Mouse (Mus musculus) small intestine, adult 2 months (tissue): Measurements from ENCODE around the gene Fyttd1. TPM values are rescaled to one million over a fixed set of nuclear protein-coding genes. Genes with fewer than 3 reads are reported as not detected.

ENCODE experiments used
- H3K27ac ChIP-seq: fragments of 200-500 bp; 2 replicates; pipeline ENCODE4 v1.5.1; 2012; ENCODE audit warnings: low read depth, low read length, control low read depth, inconsistent platforms; ENCODE audit not compliant: insufficient read depth
- H3K27me3 ChIP-seq: fragments of 200-500 bp; 2 replicates; pipeline ENCODE4 v1.6.1; 2012; ENCODE audit warnings: mild to moderate bottlenecking, moderate library complexity, low read length, inconsistent platforms; ENCODE audit not compliant: control insufficient read depth, insufficient read depth
- H3K36me3 ChIP-seq: fragments of 200-500 bp; 2 replicates; pipeline ENCODE4 v1.6.1; 2012; ENCODE audit warnings: mild to moderate bottlenecking, low read length, control low read depth, inconsistent platforms; ENCODE audit not compliant: control insufficient read depth, insufficient read depth
- H3K4me1 ChIP-seq: fragments of 200-500 bp; 2 replicates; pipeline ENCODE4 v1.6.1; 2012; ENCODE audit warnings: low read length, inconsistent platforms, mixed read lengths; ENCODE audit not compliant: control insufficient read depth, insufficient read depth, insufficient read length
- H3K4me3 ChIP-seq: fragments of 200-500 bp; 2 replicates; pipeline ENCODE4 v1.5.1; 2012; ENCODE audit warnings: low read depth, mild to moderate bottlenecking, control low read depth, inconsistent platforms, low read length, moderate library complexity
- CTCF ChIP-seq: fragments of 200-500 bp; IDR thresholded peaks from 2 replicates; pipeline ENCODE4 v1.5.1; 2012; ENCODE audit warnings: low read depth, mild to moderate bottlenecking, control low read depth, inconsistent platforms, low read length, moderate library complexity, mixed read lengths; ENCODE audit not compliant: insufficient replicate concordance, insufficient read length; ENCODE audit errors: extremely low read depth
- POLR2A ChIP-seq: fragments of 200-500 bp; IDR thresholded peaks from 2 replicates; pipeline ENCODE4 v1.6.1; 2012; ENCODE audit warnings: low read depth, mild to moderate bottlenecking, control low read depth, inconsistent platforms, low read length, moderate library complexity
- WGBS: fragments of 180-500 bp; shearing (Covaris S2); methylation state at CpG from one replicate; pipeline ENCODE4 v1.1.7; 2018; 5-methylcytosine and 5-hydroxymethylcytosine counted together
- polyA plus RNA-seq: library from polyadenylated mRNA; depleted of rRNA; stranded (reverse); fragments of >200 nt; gene quantifications from 2 replicates; pipeline ENCODE4 v1.2.3, GENCODE M21; 2012

The Fyttd1 gene
- polyA plus RNA-seq, 1 experiment: 0.93 TPM

DNA sequence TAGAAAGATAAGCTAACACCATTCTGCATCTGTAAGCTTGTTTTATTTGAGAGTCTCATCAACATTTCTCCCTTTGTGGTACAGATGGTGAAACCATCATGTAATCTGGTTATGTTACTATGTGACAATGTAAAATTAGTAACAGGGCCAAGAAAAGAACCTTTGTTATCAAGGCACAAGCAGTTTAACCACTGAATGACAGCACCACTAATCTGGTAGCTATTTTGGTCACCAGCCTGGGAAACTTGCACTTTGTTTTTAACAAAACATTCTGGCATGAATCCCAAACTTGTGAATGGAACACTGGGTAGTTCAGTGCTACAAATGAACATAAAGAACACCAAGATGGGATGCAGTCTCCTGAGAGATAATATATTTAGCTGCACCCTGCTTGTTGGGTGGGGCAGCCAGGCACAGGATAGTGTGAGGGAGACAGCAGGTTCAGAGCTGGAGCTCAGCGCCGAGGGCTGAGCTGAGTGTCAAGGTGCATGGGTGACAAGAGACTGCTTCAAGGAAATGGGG, 23.2 kb upstream of the Fyttd1 start:
- no peak overlapping the region for H3K27ac ChIP-seq
- H3K4me3 ChIP-seq: no peak overlapping the region
- WGBS: 73% methylated on average over 2 of the region's 2 CpGs
- peaks cover 4% of the 10 kb centered on the region; the same call in 1 of the 2 replicates for H3K4me1 ChIP-seq
- TF ChIP-seq POLR2A (no peak), CTCF (no peak)
- H3K27me3 ChIP-seq: no peaks in the 10 kb centered on the region
- H3K36me3 ChIP-seq: peaks cover 28% of the 10 kb centered on the region

DNA sequence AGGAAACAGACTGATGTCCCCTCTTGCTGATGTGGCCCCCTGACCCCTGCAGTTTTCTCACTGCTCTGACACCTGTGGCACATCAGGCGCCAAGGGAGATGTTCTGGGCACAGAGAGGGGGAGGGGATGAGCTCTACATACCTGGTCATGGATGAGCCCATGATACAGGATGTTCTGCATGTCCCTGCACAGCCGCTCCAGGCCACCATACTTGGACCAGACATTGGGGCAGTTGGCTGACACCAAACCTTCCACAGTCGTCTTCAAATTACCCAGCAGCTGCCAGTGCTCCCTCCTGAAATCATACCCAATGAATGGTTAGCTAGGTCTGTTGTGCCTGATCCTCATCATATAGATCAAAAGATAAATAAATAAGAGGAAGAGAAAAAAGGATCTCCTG, 20.5 kb upstream of the Fyttd1 start:
- 91% methylated on average over 3 of the region's 3 CpGs for WGBS

DNA sequence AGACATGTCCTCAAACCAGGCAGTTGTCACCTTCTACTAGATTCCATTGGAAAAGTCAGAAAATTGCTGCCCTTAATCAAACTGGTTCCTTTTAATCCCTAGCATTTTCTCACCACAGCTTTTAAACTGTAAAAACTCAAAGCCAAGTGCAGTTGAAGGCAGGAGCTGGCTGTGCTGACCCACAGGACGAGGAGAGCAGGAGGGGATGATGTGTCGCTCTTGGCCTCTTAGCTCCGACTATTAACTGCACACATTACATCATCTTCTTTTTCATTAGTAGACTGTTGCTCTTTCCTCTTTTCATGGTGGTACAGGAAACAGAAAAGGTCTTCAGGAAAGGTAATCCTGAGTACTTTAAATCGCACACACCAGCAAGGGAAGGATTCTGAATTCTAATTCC, 18.9 kb upstream of the Fyttd1 start:
- no peaks in the 10 kb centered on the region for H3K27me3 ChIP-seq
- peaks cover 22% of the 10 kb centered on the region for H3K36me3 ChIP-seq
- WGBS: 26% methylated on average over 4 of the region's 4 CpGs
- no peak overlapping the region for H3K4me3 ChIP-seq
- TF ChIP-seq POLR2A (no peak), CTCF (no peak)
- no peaks in the 10 kb centered on the region; the same call in 1 of the 2 replicates for H3K4me1 ChIP-seq
- H3K27ac ChIP-seq: peak overlapping the region; percentile 70

More for the DNA sequence above, 20.5 kb upstream of the Fyttd1 start:
- Histone ChIP-seq H3K36me3 (peaks cover 26% of the 10 kb centered on the region), H3K4me1 (no peaks in the 10 kb centered on the region; the same call in 1 of the 2 replicates), H3K27me3 (no peaks in the 10 kb centered on the region), H3K27ac (no peak overlapping the region), H3K4me3 (no peak overlapping the region)
- TF ChIP-seq CTCF: no peak
- no peak for TF ChIP-seq POLR2A

DNA sequence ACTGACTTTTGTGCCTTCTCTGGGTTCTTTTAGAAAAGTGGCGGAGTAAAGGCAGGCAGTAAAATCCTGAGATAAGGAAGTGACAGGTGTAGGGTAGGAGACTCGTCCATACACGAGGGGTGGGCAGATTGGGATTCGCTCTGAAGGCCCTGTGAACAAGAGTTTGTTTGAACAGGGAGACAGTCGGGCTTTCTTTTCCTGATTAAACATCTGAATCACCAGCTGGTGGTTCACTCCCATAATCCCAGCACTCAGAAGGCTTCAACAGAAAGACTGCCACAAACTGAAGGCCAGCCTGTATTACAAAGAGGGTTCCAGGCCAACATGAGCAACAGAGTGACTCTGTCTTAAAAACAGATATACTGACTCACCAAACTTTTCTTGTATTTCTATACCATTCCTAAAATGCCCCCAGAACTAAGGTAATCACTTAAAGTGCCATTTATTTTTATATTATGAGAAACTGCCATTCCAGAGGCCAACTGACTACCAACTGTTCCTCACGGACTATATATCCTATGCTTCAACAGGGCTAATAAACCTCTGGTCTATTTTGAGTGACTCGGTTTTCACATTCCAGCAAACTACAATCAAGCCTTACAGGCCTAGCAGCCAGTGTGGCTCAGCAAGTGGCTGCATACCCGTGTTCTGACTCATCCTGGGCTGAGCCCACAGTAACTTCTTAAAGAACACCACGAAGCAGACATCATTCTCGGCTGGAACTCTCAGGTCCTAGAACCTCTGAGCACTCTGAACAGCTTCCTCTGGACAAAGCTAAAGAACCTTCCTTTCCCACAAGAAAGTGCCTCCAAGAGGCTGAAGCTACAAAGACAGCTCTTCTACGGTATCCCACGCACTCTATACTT, 18.3 kb upstream of the Fyttd1 start:
- 33% methylated on average over 12 of the region's 12 CpGs for WGBS
- Histone ChIP-seq H3K4me1 (no peaks in the 10 kb centered on the region; the same call in 1 of the 2 replicates), H3K27ac (peak overlapping the region; percentile 70), H3K4me3 (no peak overlapping the region), H3K36me3 (peaks cover 22% of the 10 kb centered on the region), H3K27me3 (no peaks in the 10 kb centered on the region)
- TF ChIP-seq POLR2A (no peak), CTCF (no peak)

DNA sequence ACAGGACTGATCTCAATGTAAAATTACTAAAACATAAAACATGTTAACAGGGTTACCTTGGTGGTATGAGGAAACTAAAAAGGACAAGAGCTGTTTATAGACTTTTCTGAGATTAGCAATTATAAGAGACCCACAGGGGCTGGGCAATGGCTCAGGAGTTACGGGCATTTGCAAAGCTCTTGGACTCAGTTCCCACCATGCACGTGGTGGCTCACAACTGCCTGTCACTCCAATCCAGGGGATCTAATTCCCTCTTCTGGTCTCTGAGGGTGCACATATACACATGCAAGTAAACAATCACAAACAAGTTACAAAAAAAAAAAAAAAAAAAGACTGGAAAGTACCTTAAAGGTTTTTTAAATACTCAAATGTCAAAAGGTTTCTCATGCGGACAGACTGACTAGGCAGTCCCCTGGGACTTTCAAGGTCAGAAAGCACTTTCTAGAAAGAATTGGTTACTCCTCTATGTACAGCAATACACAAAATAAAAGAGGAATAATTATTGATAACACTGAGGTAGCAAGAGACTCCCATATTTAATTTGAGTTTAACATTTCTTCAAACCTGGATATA, 15.4 kb upstream of the Fyttd1 start:
- Histone ChIP-seq H3K36me3 (peaks cover 12% of the 10 kb centered on the region), H3K4me3 (no peak overlapping the region), H3K27ac (no peak overlapping the region), H3K4me1 (no peaks in the 10 kb centered on the region; the same call in 1 of the 2 replicates), H3K27me3 (no peaks in the 10 kb centered on the region)
- no peak for TF ChIP-seq POLR2A
- no peak for TF ChIP-seq CTCF
- 96% methylated on average over 3 of the region's 3 CpGs for WGBS

DNA sequence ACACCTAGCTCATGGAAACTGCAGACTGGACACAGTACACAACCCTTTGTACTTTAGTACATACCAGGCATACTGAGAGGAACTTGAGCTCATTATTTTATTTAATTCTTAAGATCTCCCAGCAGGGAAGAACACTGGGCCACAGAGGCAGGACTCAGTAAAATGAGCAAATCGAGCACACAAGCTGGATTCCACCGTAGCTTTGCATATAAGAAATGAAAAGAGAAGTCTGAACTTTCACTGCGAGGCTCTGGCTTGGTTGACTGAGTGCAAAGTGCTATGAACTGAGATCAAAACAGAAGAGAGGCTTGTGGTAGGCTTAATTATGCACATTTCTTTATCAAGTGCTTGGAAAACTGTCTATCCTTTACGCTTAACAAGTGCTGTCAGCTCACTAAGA, 11.9 kb upstream of the Fyttd1 start:
- no peaks in the 10 kb centered on the region for H3K27me3 ChIP-seq
- H3K4me3 ChIP-seq: no peak overlapping the region
- peaks cover 2% of the 10 kb centered on the region; the same call in 1 of the 2 replicates for H3K4me1 ChIP-seq
- WGBS: 84% methylated on average over 4 of the region's 4 CpGs
- H3K27ac ChIP-seq: no peak overlapping the region
- no peak for TF ChIP-seq CTCF
- H3K36me3 ChIP-seq: peaks cover 11% of the 10 kb centered on the region

DNA sequence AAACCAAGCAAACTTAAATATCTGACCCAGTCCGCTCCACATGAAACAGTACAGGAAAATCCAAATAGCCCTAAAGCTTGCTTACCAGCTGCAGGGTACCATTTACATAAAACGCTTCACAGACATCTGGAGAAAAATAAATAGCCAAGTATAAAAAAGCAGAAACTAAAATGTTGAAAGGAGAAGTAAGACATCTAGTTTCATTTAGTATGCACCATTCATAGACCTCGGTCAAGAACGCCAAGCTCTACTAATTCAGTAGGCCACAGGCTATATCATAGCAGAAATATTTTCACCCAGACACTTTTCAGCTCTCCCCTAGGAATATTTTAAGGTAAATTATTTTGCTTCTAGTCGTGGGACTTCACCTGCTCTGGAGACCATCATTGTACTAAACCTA, 10.6 kb upstream of the Fyttd1 start:
- TF ChIP-seq CTCF (no peak), POLR2A (no peak)
- Histone ChIP-seq H3K4me1 (peaks cover 2% of the 10 kb centered on the region; the same call in 1 of the 2 replicates), H3K36me3 (peaks cover 5% of the 10 kb centered on the region; the same call in 1 of the 2 replicates), H3K27me3 (no peaks in the 10 kb centered on the region), H3K27ac (no peak overlapping the region), H3K4me3 (no peak overlapping the region)
- WGBS: 78% methylated on average over 5 of the region's 5 CpGs
